Mouse (Mus musculus): ENCODE data around the gene Prdx4.
"Not testable (repeated sequence)": the region's sequence is repeated elsewhere in the genome, so short reads cannot be mapped to it uniquely, and the experiment has no call there.

Prdx4 gene

DNA sequence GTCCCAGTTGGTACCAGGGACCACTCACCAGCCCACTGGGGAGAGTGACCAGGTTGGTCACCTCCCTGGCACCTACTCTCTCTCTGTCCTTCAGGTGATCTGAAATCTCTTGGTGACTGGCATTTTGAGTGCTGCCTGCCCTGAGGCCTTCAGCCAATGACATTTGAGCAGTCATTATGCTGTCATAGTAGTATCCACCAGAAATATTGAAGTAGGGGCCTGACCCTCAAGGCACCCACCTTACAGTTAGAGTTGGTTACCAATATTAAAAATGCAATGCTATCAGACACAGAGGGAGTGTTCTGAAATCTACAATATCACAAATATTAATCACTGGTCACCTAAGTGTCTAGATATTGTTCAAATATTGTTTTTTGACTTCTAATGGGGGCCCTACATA is at the start of gene Prdx4:
Gene Prdx4, minus strand, starts transcription at position 101 of the 400 bp plus-strand sequence.
- CTCF ChIA-PET, result no interaction called here

DNA sequence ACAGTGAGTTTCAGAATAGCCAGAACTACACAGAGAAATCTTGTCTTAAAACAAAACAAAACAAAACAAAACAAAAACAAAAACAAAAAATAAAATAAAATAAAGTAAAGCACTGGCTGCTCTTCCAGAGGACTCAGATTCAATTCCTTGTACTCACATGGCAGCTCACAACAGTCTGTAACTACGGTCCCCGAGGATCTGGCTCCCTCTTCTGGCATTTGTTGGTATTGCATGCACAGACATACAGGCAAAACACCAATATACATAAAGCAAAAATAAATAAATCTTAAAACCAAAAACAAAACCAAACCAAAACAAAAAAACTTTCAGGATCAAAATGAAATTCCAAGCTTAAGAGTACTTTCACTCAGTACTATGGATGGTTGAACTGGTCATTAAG is 36.0 kb upstream of the Prdx4 start:
- CTCF ChIA-PET, result no interaction called here

DNA sequence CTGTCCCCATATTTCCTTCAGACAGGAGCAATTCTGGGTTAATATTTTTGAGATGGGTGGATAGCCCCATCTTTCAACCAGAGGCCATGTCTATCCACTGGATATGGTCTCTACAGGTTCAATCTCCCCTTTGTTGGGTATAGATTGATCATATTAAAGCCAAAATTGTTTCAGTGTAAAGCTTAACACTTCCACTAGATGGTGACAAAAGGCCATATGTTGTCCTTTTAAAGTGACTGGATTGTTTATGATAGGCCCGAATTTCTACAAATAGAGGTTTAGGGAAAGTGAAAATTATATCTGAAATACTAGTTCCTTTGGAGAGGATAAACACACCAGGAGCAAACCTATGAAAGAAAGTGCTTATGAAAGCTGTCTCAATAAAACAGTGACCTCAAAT is 34.9 kb upstream of the Prdx4 start:
- CTCF ChIA-PET, result no interaction called here

DNA sequence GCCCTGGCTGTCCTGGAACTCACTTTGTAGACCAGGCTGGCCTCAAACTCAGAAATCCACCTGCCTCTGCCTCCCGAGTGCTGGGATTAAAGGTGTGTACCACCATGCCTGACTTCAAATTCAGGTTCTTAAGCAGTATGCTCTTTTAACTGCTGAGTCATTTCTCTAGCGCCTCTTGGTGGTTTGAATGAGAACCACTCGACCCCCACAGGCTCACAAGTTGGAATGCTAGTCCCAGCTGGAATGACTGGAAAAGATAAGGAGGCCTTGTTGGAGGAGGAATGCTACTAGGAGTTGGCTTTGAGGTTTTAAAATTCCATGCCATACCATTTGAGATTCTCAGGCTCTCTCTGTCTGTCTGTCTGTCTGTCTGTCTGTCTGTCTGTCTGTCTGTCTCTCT is 29.6 kb upstream of the Prdx4 start:
- CTCF ChIA-PET, result not testable (repeated sequence)

DNA sequence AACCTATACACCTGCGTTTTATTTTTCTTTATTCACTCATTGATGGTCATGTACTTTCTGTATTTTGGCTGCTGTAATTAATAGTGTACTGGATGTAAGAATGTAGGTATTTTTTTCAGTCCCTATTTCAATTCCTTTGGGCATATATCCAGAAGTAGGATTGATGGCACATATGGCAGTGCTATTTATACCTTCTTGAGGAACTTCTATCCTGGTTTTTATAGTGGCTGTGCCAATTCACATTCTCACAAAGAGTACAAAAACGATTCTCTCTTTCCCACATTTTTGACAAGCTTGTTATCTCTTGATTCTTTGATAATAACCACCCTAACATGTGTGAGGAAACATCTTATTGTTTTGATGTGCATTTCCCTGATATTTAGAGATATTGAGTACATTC is 24.5 kb upstream of the Prdx4 start:
- CTCF ChIA-PET, result no interaction called here

DNA sequence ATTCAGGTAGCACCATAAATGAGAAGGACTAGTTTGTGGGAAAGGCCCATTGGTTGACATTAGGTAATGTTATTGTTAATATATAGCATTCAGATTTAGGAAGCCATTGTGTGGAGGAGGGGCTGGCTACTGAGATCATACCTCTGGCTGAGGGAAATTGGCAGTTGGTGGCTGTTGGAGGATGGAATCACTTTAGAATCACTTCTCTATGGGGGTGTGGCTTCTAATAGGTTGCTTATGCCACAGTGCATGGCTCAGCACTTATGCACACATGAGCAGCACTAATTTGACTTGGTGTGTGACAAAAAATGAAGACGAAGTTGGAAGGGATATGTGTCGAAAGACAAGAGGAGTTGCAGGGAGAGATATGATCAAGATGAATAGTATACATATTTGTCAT is 5.7 kb upstream of the Prdx4 start:
- CTCF ChIA-PET, result no interaction called here

DNA sequence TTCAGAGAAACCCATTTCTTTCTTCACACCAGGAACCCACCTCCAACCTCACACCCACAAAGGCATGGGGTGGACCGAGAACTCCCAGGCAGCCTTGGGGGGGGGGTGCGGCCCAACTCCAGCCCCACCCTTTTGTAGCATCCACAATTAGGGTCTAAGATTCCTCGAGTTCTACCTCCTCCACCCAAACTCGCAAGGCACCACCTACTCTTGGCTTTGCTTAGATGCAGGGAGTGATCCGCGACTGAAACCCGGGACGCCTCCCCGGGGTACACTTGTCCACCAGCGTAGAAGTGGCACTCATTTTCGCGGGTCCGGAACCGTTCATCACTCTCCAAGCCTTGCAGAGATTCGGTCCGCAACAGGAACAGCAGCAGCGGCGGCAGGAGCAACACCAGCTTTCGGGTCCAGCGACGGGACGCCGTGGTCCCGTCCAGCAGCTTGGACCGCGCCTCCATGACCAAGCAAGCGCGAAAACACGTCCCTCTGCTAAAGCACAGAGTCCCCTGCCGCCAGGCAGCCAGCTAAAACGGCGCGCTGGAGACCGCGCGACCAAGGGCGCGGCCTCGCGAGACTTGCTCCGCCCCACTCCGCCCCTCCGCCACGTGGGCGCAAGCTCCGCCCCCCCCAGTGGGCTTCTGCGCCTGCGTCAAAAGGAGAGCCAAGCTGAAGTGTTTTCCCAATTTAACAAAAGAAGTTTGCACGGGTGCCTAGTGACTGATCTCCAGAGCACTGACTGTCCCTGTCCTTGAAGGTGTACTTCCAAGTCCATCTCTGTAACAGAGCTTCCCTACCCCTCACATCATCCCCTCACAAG is 2.4 kb downstream of the Prdx4 start:
- CTCF ChIA-PET, result no interaction called here

DNA sequence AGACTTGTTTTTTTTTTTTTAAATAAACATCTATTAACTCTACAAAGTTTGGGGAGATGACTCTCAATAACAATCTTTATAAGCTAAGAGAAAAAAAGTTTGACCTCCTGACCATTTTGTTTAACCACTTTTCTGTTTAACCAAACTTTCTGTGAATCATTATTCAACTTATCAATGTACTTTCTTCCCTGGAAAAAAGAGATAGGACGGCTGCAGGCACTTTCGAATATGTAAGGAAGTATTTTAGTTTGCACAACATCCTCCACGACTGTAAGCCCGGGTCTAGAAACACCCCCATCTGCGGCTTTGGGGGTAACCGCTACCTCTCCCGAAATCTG is 3.0 kb downstream of the Prdx4 start:
- CTCF ChIA-PET, result no interaction called here

DNA sequence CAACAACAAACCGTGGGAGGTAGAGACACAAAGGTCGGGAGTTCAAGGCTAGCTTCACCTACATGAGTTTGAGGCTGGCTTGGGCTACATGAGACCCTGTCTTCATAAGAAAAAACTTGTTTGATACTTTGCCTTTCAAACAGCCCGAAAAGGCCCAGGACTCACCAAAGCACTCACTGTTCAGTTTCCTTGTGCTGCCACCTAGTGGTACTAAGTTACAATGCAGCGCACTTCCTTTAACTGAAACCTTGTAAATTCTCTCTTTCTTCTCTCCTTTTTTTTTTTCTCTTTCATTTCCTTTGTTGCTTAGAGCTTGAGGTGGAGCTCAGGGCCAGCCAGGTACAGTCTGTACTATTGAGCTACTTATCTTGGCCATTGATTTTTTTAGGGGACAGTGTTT is 22.5 kb downstream of the Prdx4 start:
- CTCF ChIA-PET, result interaction anchor here (0.7 kb wide), 1 partner anchor 318 kb away, joined by 4 read pairs; no protein-coding TSS in a partner anchor

DNA sequence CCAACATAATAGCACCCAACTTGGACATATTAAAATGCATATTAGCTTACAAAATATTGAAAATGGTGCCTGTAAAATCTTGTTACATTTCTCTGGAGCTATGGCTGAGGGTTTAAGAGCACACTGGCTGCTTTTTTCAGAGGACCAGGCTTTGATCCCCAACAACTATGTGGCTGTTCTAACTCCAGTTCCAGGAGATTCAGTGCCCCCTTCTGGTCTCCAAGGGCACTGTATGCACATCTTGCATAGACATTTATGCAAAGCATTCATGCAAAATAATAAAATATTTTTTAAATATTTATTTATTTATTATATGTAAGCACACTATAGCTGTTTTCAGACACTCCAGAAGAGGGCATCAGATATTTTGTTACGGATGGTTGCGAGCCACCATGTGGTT is 34.2 kb downstream of the Prdx4 start:
- CTCF ChIA-PET, result no interaction called here

DNA sequence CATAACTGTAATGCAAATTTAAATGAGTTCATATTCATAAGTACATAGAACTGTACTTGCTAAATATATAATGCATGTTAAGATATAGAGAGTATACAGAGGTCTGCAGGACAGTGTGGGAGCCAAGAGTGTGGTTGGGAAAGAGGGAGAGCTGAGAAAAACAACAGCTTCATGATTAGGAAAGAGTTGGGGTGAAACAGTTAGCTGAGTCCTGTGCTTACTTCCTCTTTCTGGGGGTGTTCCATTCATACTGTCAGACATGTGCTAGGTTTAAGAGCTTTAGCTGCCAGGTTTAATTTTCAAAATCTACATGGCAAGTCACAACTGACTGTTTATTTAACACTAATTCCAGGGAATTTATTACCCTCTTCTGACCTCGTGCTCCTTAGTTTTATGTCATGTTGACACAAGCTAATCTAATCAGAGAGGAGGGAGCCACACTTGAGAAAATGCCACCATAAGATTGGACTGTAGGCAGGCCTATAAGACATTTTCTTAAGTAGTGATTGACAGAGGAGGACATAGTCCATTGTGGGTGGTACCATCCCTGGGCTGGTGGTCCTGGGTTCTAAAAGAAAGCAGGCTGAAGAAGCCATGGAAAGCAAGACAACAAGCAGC is 60.0 kb downstream of the Prdx4 start:
- CTCF ChIA-PET, result no interaction called here

DNA sequence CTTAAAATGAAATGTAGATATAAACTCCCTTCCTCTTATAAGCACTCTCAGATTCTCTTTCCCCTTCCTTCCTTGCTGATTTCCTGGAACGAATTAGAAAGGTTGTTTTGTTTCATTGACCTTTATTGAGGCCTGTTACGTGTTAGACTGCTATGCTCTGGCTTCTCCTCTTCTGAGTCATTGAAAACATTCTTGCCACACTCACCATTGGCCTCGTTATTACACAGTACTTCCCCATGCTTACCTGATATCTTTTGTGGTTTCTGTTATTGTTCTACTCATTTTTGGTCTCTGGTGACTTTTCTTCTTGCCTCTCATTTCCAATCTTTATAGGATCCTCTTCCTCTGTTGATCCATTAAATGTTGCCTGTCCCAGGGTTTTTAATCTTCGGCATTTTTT is 62.1 kb downstream of the Prdx4 start:
- CTCF ChIA-PET, result no interaction called here
